Mouse (Mus musculus): ENCODE measurements around the gene Ankdd1b. TPM values are rescaled to one million over a fixed set of nuclear protein-coding genes. Genes with fewer than 3 reads are reported as not detected.

The Ankdd1b gene
- under 1 TPM; 0.18 to 0.24 TPM for total RNA-seq (2021)

DNA sequence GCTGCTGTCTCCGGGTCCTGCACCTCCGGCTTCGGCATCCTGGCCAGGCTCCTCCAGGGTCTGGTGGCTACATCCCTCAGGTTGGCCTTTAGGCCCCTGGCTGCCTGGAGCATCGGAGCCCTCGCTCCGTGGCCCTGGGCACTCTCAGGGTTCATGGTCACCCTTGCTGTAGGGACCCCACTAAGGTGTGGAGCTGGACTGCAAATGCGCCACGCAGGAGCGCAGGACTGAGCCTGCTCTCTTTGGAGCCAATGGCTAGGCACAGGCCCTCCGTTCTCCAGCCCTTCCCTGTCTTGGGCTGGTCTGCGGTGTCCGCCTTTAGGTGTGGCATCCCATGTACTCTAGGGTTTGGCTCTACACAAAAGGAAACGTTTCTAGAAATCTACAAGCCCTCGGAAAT lies at the start of gene Ankdd1b:
TSS of gene Ankdd1b (minus strand) at position 242 of the 400 bp plus-strand sequence.
- intact Hi-C loops (cut with DNase I) = no loop called here
- no peak for DNase-seq (ENCODE audit: extremely low spot score in 1 of 2, low spot score in 2 of 2)

DNA sequence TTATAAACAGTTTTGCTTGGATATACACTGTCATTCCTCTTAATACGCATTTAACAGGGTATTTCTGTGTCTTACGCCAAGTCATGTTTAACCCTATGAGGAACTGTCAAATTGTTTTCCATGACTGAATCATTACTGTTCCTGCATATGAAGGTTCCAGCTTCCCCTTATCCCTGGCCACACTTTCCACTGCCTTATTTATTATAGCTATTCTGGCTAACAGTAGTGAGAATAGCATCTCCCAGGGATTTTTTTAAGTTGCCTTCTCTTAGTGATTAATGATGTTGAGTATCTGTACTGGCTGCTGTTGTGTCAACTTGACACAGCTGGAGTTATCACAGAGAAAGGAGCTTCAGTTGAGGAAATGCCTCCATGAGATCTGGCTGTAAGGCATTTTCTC lies 46.3 kb upstream of the Ankdd1b start:
- DNase-seq (ENCODE audit: extremely low spot score in 1 of 2, low spot score in 2 of 2) = no peak
- intact Hi-C loops (cut with DNase I) = no loop called here

DNA sequence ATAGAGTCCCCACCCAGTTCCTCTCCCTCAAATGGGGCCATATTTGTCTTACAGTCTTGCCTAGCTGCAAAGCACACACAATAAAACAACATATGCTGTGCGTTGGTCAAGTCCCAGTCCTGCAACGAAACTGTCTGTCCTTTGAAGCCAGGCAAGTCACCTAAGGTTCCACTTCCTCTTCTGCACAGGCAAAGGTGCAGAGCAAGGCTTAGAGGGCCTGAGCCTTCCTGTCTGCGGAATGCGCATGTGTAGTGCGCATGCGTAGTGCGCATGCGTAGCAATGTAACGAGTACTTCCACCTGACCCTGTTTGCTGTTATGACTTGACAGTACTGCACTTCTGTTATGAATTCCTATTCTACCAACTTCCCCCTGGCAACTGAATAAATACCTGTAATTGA lies 45.3 kb upstream of the Ankdd1b start:
- no peak for DNase-seq (ENCODE audit: extremely low spot score in 1 of 2, low spot score in 2 of 2)
- intact Hi-C loops (cut with DNase I) = no loop called here

DNA sequence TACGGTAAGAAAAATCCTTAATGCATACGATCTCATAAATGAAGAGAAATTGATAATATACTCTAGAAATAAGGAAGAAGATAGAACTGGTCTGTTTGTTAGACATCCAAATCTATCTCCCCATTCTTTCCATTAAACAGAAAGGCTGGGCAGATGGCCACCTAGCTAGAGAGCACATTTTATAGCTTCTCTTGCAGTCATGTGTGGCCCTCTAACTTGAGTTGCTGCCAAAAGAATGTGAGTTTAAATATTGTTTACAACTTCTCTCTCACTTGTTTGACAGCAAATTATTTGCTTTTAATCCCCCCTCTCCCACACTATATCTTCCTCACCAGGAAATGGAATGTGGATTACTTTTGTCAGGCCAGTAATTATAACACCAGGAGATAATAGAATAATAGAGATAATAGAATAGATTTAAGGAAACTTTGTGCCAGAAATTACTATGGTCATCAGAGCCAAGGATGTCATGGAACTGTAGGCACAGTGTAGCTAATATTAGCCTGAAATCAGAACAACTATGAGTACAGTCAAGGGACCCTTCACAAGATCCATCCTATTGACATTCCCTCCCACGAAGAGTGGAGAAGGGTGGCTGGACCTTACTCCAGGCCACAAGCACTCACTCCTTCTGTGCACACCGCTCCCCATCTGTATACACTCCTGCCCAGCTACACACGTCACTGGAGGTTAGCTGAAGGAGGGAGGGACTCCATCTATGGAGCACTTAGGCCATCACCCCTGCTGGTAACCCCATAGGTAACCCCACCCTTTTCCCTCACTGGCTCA lies 43.4 kb upstream of the Ankdd1b start:
- no peak for DNase-seq (ENCODE audit: extremely low spot score in 1 of 2, low spot score in 2 of 2)
- intact Hi-C loops (cut with DNase I) = no loop called here

DNA sequence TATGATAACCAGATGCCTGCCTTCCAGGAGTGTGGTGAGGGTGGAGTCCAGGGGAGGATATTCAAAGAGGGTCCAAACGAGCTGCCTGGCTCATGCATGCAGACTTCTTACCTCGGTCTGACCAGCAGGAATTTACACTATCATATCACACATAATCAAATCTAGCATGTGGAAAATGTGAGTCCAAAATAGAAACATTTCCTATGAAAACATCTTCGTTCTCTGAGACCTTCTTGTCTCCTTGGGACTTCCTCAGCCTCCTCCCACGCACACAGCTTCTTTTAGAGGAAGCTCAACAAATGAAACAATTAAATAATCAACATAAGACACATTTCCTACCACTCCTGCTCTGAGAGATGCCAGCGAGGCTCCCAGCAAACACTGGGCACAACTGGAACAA lies 40.9 kb upstream of the Ankdd1b start:
- intact Hi-C loops (cut with DNase I) = no loop called here
- no peak for DNase-seq (ENCODE audit: extremely low spot score in 1 of 2, low spot score in 2 of 2)

DNA sequence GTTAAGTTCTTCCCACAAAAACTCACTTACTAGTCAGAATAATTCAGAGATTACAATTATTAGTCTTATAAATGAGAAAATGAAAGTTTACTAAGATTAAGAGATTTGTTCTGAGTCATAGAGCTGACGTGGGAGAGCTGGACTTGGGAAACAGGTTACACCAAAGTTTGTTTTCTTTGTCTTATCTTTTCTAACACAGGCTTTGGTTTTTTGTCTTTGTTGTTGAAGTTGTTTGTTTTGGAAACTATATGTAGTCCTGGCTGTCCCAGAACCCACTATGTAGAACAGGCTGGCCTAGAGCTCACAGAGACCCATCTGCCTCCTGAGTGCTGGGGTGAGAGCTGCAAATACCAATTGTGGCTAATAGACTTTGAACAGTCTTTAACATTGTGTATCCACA lies 40.3 kb upstream of the Ankdd1b start:
- DNase-seq (ENCODE audit: extremely low spot score in 1 of 2, low spot score in 2 of 2) = no peak
- intact Hi-C loops (cut with DNase I) = no loop called here

DNA sequence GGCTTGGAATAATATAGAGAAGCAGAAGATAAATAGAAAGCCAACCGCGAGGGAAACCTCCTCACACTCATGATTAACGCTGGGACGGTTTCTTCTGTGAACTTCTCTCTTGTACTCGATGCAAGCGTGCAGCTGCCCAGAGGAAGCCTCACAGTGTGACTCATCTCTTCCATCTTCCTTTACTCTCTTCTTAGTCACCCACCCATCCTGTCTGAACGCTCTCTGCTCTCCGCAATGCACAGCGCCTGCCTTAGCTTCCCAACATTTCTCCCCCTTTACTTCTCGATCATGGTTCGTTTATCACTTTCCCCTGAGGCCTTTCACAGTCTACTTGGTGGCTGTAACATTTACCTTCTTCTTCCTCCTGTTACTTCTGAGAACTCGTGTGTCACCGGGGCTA lies 39.6 kb upstream of the Ankdd1b start:
- no peak for DNase-seq (ENCODE audit: extremely low spot score in 1 of 2, low spot score in 2 of 2)
- intact Hi-C loops (cut with DNase I) = no loop called here

DNA sequence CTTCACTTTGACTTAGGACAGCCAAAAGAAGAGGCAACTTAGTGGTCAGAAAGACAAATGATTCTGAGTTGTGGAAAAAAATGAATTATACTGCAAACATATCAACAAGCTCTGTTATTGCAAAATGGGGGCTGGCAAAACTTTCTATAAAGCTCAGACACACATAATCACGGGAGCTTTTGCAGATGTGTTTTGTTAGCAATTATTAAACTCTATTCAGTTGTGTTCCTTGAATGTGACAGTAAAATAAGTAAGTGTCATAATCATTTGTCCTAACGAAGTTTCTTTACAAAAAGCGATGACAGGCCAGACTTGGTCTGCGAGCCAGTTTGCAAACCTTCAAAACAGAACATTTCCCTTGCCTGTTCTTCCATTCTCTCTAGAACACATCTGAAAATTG lies 36.5 kb upstream of the Ankdd1b start:
- no peak for DNase-seq (ENCODE audit: extremely low spot score in 1 of 2, low spot score in 2 of 2)
- intact Hi-C loops (cut with DNase I) = no loop called here

DNA sequence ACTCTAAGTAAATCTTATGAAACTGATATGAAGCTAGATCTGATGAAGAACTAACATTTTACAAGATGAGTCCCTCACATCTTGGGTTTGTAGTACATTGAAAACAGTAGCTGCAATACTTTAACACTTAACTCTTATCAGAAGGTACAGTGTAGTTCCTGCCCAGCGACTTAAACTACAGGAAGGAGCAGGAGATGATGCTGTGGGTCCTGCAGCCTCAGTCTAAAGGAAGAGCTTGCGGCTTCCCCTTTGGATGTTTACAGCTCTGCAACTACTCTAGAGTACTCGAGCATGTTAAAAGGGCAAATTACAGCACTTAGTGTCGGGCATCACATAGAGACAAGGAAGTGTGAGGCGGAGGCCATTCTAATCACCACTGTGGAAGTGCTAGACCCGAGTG lies 35.3 kb upstream of the Ankdd1b start:
- intact Hi-C loops (cut with DNase I) = no loop called here
- no peak for DNase-seq (ENCODE audit: extremely low spot score in 1 of 2, low spot score in 2 of 2)

DNA sequence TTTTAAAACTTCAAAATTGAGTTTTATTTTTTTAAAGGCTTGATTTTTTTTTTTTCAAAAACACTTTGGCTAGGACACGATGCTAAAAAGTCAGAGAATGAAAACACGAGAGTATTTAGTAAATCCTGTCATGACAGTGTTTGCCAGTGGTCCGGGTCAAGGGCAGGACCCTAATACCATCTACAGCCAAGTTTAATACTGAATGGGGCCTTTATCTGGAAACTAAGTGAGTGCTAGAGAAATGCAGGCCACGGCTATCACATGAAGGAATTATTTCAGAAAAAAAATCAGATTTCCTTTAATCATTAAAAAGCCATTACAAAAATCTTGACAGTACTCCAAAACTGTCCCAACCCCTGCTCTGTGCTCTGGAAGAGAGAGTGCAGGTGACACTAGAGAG lies 34.7 kb upstream of the Ankdd1b start:
- no peak for DNase-seq (ENCODE audit: extremely low spot score in 1 of 2, low spot score in 2 of 2)
- intact Hi-C loops (cut with DNase I) = no loop called here

DNA sequence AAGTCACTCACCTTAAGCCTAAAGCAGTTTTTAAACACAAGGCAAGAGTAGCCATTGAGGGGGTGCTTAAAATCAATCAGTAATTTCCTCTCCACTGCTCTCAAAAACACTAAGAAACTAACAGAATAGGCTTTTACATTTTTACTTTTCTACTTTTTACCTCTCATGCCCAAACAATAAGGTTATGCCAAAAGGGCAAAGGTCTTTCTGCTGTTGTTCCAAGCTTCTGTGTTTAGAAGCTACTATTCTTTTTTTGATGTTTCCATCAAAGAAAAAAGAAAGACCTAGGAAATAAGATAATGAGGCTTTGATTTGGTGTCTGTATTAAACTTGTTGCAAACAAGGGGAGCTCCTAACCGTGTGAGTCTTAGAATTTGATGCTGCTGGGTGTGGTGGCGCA lies 28.9 kb upstream of the Ankdd1b start:
- no peak for DNase-seq (ENCODE audit: extremely low spot score in 1 of 2, low spot score in 2 of 2)
- intact Hi-C loops (cut with DNase I) = no loop called here

DNA sequence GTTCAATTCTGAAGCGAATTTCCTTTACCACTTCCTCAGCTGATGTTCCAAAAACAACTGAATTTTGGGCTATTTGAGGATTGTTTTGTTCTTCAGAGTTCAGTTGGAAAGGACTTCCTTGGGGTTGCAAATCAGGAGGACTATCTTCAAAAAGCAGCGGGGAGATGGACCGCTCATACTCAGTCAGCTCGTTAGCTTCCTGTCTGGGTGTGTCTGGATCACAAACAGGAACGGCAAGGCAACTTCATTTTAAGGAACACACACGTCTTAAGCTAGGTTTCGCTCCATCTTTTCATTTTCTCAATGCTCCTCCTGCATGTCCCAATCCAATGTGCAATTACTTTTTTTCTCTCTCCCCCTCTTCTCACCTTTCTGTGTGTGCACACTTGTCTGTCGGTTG lies 25.6 kb upstream of the Ankdd1b start:
- DNase-seq (ENCODE audit: extremely low spot score in 1 of 2, low spot score in 2 of 2) = no peak
- intact Hi-C loops (cut with DNase I) = no loop called here

DNA sequence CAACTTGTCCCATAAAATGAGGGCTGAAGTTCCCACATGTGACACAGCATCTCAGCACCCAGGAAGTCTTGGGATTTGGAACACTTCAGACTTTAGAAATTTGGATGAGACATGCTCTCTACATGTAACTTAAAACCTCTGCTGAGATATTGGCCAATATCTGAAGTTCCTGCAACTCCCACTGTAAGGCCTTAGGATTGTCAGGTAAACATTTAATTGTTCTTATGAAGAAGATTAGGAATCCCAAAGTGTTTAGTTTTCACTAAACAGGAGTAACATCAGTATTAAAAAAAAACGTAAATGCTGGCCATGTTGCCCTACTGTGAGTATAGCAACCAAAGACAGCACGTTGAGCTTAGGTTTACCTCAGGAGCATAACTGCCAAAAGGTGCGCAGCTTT lies 19.4 kb upstream of the Ankdd1b start, which contains the start of gene Gm17622:
TSS of gene Gm17622 (plus strand) at position 301 of the 400 bp plus-strand sequence.
- DNase-seq (ENCODE audit: extremely low spot score in 1 of 2, low spot score in 2 of 2) = no peak
- intact Hi-C loops (cut with DNase I) = no loop called here

DNA sequence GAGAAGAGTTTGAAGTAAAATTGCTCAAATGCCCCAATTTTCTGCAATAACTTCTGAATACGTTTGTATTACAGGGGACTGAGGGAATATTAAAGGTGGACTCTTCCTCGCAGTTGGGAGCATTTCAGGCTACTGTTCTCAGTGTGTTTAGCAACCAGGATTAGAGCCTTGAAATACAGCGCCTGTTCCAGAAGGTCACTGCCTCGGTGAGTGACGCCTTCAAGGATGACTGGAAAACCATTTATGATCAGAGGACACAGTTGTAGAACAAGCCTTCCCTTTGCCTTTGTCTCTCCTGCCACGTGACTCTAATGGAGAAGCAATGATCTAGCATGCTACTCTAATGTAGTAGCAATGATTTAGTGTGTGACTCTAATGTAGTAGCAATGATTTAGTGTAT lies 17.0 kb upstream of the Ankdd1b start:
- no peak for DNase-seq (ENCODE audit: extremely low spot score in 1 of 2, low spot score in 2 of 2)

DNA sequence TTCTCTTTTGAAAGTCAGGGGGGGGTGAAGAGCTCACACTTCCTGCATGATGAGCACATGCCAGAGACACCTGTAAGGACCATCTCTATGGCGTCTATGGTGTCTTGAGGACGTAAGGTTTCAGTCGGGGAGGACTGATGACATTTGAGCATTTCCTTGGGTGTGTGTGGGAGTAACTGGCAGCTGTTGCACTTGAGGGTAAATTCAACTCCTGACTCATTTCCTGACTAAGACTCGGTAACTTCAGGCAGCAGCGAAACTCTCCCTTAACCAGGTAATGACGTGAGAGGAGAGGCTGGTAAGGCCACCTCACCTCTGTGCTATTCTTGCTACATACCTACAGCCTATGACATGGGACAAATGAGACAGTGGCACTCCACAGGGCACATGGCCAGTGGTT lies 16.2 kb upstream of the Ankdd1b start:
- DNase-seq (ENCODE audit: extremely low spot score in 1 of 2, low spot score in 2 of 2) = no peak
- intact Hi-C loops (cut with DNase I) = no loop called here

More for the DNA sequence above, 17.0 kb upstream of the Ankdd1b start:
- intact Hi-C loops (cut with DNase I) = no loop called here

DNA sequence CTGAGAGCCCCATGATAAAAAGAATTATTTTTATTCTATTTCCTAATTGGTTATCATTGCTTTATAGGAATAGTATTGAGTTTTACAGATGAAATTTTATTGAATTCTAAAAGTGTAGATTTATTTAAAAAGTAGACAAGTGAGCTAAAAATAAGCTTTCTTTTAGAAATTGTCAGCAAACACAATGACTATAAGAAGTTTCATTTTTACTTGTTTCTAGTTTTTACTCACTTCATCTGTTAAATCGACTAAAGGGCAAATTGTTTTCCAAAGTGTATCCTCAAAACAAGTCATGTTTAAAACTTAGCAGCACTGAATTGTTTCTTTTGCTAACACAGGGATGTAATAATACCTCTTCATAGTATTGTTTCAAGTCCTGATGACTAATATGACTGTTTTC lies 8.0 kb upstream of the Ankdd1b start:
- DNase-seq (ENCODE audit: extremely low spot score in 1 of 2, low spot score in 2 of 2) = no peak
- intact Hi-C loops (cut with DNase I) = no loop called here

DNA sequence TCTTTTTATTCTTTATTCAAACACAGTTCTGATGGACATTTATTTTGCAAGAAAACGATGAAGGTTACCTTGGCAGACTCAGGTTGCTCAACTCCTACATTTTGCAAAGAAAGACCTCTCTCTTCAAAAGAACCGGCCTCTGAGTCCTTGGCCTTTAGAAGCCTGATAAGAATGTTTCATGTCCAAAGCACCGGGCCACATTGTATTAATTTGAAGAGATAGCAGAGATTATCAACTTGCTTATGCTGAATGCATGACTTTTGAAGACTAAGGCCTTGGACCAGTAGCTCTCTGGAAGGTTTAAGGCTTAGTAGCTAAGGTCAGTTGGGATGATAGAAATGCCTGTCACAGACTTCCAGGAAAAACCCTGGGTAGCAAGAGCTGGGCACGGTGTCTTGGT lies 6.2 kb upstream of the Ankdd1b start:
- DNase-seq (ENCODE audit: extremely low spot score in 1 of 2, low spot score in 2 of 2) = no peak
- intact Hi-C loops (cut with DNase I) = no loop called here

DNA sequence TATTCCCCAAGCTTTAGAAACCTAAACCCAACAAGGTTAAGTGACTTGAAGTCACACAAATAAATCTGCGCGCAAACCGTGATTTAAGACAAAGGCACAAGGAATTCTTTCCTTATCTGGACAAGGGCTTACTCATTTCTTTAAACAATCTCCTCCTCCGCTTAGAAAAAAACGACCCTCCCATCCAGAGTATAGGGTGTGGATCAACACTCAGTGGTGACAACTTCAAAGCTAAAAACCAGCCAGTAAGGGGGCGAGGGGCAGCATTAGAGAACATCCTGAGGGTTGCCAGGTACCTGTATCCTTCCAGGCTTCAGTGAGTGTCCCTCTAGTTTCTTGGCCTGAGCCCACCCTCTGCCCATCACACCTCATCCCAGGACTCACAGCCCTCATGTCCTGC lies 442 bp downstream of the Ankdd1b start:
- intact Hi-C loops (cut with DNase I) = no loop called here
- no peak for DNase-seq (ENCODE audit: extremely low spot score in 1 of 2, low spot score in 2 of 2)

DNA sequence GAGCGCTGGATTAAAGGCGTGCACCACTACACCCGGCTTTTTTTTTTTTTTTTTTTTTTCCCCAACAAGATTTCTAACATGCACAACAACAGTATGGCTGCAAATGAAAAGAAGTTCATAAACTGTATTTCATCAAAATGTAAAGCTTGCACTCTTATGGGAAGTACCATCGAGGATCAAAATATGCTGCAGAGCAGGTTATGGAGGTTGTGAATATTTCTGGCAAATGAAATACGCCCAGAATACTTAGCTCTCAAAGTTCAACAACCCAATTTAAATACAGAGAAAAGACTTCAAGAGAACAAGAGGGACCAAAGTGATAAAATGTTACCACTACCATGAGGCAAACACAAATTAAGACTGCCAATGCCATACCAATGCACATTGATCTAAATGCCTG lies 2.3 kb downstream of the Ankdd1b start:
- intact Hi-C loops (cut with DNase I) = no loop called here
- no peak for DNase-seq (ENCODE audit: extremely low spot score in 1 of 2, low spot score in 2 of 2)

DNA sequence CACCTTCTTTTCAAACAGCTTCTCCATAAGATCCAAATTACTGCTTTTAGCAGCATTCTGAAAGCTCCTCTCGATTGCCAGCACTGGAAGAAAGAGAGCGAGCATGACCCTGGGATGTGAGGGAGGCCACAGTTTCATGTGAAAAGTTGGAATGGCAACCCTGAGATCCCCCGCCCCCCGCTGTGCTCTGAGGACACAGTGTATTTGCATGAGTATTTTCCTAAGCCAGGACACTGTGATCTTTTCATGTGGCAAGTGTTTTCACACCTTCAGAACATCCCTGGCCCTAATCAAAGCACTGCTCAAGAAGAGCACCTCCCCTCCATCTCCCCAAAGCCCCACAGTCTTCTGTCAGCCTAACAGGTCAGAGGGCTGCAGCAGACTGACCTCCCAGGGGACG lies 5.7 kb downstream of the Ankdd1b start:
- DNase-seq (ENCODE audit: extremely low spot score in 1 of 2, low spot score in 2 of 2) = no peak
- intact Hi-C loops (cut with DNase I) = no loop called here

DNA sequence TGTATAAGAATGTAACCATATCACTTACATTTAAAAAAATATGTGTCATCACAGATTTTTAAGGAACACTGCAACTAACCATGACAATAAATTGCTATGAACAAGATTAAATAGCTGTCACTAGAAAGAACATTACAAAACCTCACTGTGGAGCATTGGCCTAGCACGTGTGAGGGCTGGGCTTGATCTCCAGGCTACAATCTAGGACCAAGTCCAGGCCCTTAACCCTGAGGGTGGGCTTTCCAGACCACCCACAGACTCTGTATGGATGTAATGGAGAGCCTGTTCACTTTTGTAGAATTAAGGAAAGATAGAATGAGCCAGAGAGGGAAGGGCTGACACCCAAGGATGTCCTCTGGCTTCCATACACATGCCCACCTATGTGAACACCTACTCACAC lies 8.4 kb downstream of the Ankdd1b start:
- no peak for DNase-seq (ENCODE audit: extremely low spot score in 1 of 2, low spot score in 2 of 2)
- intact Hi-C loops (cut with DNase I) = no loop called here

Data from left cerebral cortex, postnatal 10 days (tissue).